8 mouse cellular contexts compared by ENCODE assay signal in genomic region chr2:181319248-181320102, GRCm38 (mm10). TPM values are rescaled to one million over a fixed set of nuclear protein-coding genes. Genes with fewer than 3 reads are reported as not detected.
DNase-seq lines count a peak whose midpoint lies in the region; ATAC-seq lines count a peak whose summit lies in the region.

Gene Rtel1 (plus strand): TSS chr2:181319739.

- whole genome bisulfite sequencing in heart, embryonic 11.5 days (ENCODE audit: insufficient replicate concordance), result 6% methylated on average over 40 of the region's 40 CpGs
- WGBS in kidney, embryonic 16.5 days, result 7% methylated on average over 40 of the region's 40 CpGs
- WGBS in liver, embryonic 11.5 days, result 6% methylated on average over 40 of the region's 40 CpGs
- 6% methylated on average over 40 of the region's 40 CpGs for WGBS in stomach, embryonic 14.5 days

- H3K27me3 ChIP-seq in heart, embryonic 11.5 days (ENCODE audit: control insufficient read depth, insufficient read depth, low read length), result peaks cover 13% of the 10 kb centered on the region
- H3K27me3 ChIP-seq in kidney, embryonic 16.5 days (ENCODE audit: insufficient read depth, low read length), result peaks cover 8% of the 10 kb centered on the region
- H3K27me3 ChIP-seq in liver, embryonic 11.5 days (replicated peaks; ENCODE audit: control insufficient read depth, insufficient read depth, low read length), result peaks cover 18% of the 10 kb centered on the region
- H3K27me3 ChIP-seq in stomach, embryonic 14.5 days (ENCODE audit: control insufficient read depth, insufficient read depth, low read length), result peaks cover 4% of the 10 kb centered on the region; the same call in 1 of the 2 replicates

- peak; percentile 87 to 88 for DNase-seq in B cell, adult 2 months
- DNase-seq in brain, adult 2 months (ENCODE audit: low read depth, low spot score), result peak; percentile 93
- DNase-seq in liver, embryonic 11.5 days (ENCODE audit: low spot score), result peak; percentile 88
- DNase-seq in naive thymus-derived CD4-positive, alpha-beta T cell, adult 2 months (ENCODE audit: low read depth), result peak; percentile 88

- H3K4me1 ChIP-seq in heart, embryonic 11.5 days (ENCODE audit: control insufficient read depth, insufficient read depth, low read length), result peaks cover 7% of the 10 kb centered on the region
- H3K4me1 ChIP-seq in kidney, embryonic 16.5 days (ENCODE audit: insufficient read depth, low read length), result peaks cover 9% of the 10 kb centered on the region
- H3K4me1 ChIP-seq in liver, embryonic 11.5 days (replicated peaks; ENCODE audit: control insufficient read depth, insufficient read depth, low read length), result peaks cover 9% of the 10 kb centered on the region
- 0 out of 2 replicates have a peak, but pooled peaks cover 4% of the 10 kb centered on the region for H3K4me1 ChIP-seq in stomach, embryonic 14.5 days (ENCODE audit: control insufficient read depth, insufficient read depth, low read length)

- H3K27ac ChIP-seq in heart, embryonic 11.5 days (ENCODE audit: low read depth, low read length), result peak within 1 kb of the TSS; percentile 88
- peak within 1 kb of the TSS; percentile 60 for H3K27ac ChIP-seq in kidney, embryonic 16.5 days (ENCODE audit: low read length)
- H3K27ac ChIP-seq in liver, embryonic 11.5 days (ENCODE audit: low read depth, low read length), result peak within 1 kb of the TSS; percentile 80
- H3K27ac ChIP-seq in stomach, embryonic 14.5 days (ENCODE audit: low read length), result peak within 1 kb of the TSS; percentile 56

- H3K4me3 ChIP-seq in heart, embryonic 11.5 days (ENCODE audit: low read depth, low read length), result peak within 1 kb of the TSS; percentile 64
- peak within 1 kb of the TSS; percentile 66 for H3K4me3 ChIP-seq in kidney, embryonic 16.5 days (ENCODE audit: low read length)
- H3K4me3 ChIP-seq in liver, embryonic 11.5 days (ENCODE audit: low read depth, low read length), result peak within 1 kb of the TSS; percentile 65
- peak within 1 kb of the TSS; percentile 57 for H3K4me3 ChIP-seq in stomach, embryonic 14.5 days (ENCODE audit: low read depth, low read length)

- H3K36me3 ChIP-seq in heart, embryonic 11.5 days (ENCODE audit: control insufficient read depth, insufficient read depth, low read length), result peaks cover 14% of the 10 kb centered on the region; the same call in 1 of the 2 replicates
- peaks cover 17% of the 10 kb centered on the region for H3K36me3 ChIP-seq in kidney, embryonic 16.5 days (ENCODE audit: insufficient read depth, low read length)
- H3K36me3 ChIP-seq in liver, embryonic 11.5 days (ENCODE audit: control insufficient read depth, insufficient read depth, low read length), result peaks cover 14% of the 10 kb centered on the region
- H3K36me3 ChIP-seq in stomach, embryonic 14.5 days (ENCODE audit: control insufficient read depth, insufficient read depth, low read length), result peaks cover 24% of the 10 kb centered on the region

- peak within 1 kb of the TSS; percentile 90 for H3K4me2 ChIP-seq in heart, embryonic 11.5 days
- peak within 1 kb of the TSS; percentile 80 for H3K4me2 ChIP-seq in kidney, embryonic 16.5 days (replicated peaks; ENCODE audit: low read depth, low read length)
- H3K4me2 ChIP-seq in liver, embryonic 11.5 days, result peak within 1 kb of the TSS; percentile 90
- H3K4me2 ChIP-seq in stomach, embryonic 14.5 days (replicated peaks; ENCODE audit: low read depth, low read length), result peak within 1 kb of the TSS; percentile 61

- peak; percentile 96 for ATAC-seq in erythroblast, adult 5-6 weeks (replicated peaks; ENCODE audit: low FRiP score, poor library complexity, severe bottlenecking)
- ATAC-seq in heart, embryonic 11.5 days (replicated peaks; ENCODE audit: insufficient number of reproducible peaks, low FRiP score, low TSS enrichment), result peak; percentile 85
- ATAC-seq in kidney, embryonic 16.5 days (ENCODE audit: low FRiP score, low TSS enrichment), result peak; percentile 90
- ATAC-seq in liver, embryonic 11.5 days (replicated peaks; ENCODE audit: low FRiP score), result peak; percentile 94
- ATAC-seq in stomach, embryonic 14.5 days (ENCODE audit: insufficient number of reproducible peaks, insufficient read depth, low FRiP score, low read depth), result peak; percentile 91

- peak within 1 kb of the TSS; percentile 77 for H3K9ac ChIP-seq in heart, embryonic 11.5 days (ENCODE audit: low read depth, low read length)
- peak within 1 kb of the TSS; percentile 68 for H3K9ac ChIP-seq in kidney, embryonic 16.5 days (replicated peaks; ENCODE audit: low read length)
- peak within 1 kb of the TSS; percentile 77 for H3K9ac ChIP-seq in liver, embryonic 11.5 days (ENCODE audit: low read depth, low read length)
- H3K9ac ChIP-seq in stomach, embryonic 14.5 days (replicated peaks; ENCODE audit: low read depth, low read length), result peak within 1 kb of the TSS; percentile 25

- H3K9me3 ChIP-seq in heart, embryonic 11.5 days (replicated peaks; ENCODE audit: control insufficient read depth, low read length), result no peaks in the 10 kb centered on the region
- no peaks in the 10 kb centered on the region for H3K9me3 ChIP-seq in kidney, embryonic 16.5 days (ENCODE audit: low read length)
- no peaks in the 10 kb centered on the region for H3K9me3 ChIP-seq in liver, embryonic 11.5 days (ENCODE audit: control insufficient read depth, low read length)
- no peaks in the 10 kb centered on the region for H3K9me3 ChIP-seq in stomach, embryonic 14.5 days (ENCODE audit: control insufficient read depth, low read depth, low read length)

RNA-seq across cellular contexts. Expression of gene Rtel1, which starts in this region (rescaled TPM):
- 7.7 and 17.5 TPM in 2 replicates for total RNA-seq in erythroblast, adult 5-6 weeks (2015; ENCODE audit: low replicate concordance)
- total RNA-seq in erythroblast, adult 5-6 weeks (2017; ENCODE audit: low replicate concordance), result 19.9 and 23.7 TPM in 2 replicates
- polyA plus RNA-seq in heart, embryonic 11.5 days (2014; fragmentation: Nextera tagmentation; extraction: Ambion mirVana), result 33.3 and 34.8 TPM in 2 replicates
- polyA plus RNA-seq in kidney, embryonic 16.5 days (2015; fragmentation: Nextera tagmentation; extraction: Ambion mirVana), result 51.2 and 57.9 TPM in 2 replicates
- 58.8 and 66.4 TPM in 2 replicates for polyA plus RNA-seq in liver, embryonic 11.5 days (2014; fragmentation: Nextera tagmentation; extraction: Ambion mirVana)
- polyA plus RNA-seq in stomach, embryonic 14.5 days (2014; fragmentation: Nextera tagmentation; extraction: Ambion mirVana), result 48.3 and 57.3 TPM in 2 replicates

Comparison
In these comparisons a context has a peak if more than half of its experiments do, and no peak if none do; other contexts are left out.
1. Peak in every context shown above with its lines: DNase-seq, ATAC-seq, H3K4me3 ChIP-seq and H3K27ac ChIP-seq.
2. H3K9ac ChIP-seq: peak in every context shown above with its lines; median percentile 77 in heart, embryonic 11.5 days; 77 in liver, embryonic 11.5 days; 68 in kidney, embryonic 16.5 days; 25 in stomach, embryonic 14.5 days.